Mouse (Mus musculus) lung, embryonic 14.5 days (tissue): Measurements from ENCODE around the gene Kdm2a. TPM values are rescaled to one million over a fixed set of nuclear protein-coding genes. Genes with fewer than 3 reads are reported as not detected.

Source experiments
- ATAC-seq: fragments of 200-750 bp; cut with Nextera tagmentation; 2 replicates; pipeline ENCODE4 v1.8.0; 2017; ENCODE audit warnings: mild to moderate bottlenecking, moderate TSS enrichment, moderate library complexity; ENCODE audit not compliant: insufficient read depth
- DNase-seq: peaks from one replicate; pipeline ENCODE4 v3.0.0-alpha.2; 2015
- H3K27ac ChIP-seq: fragments of 300-500 bp; sonication (generic); 2 replicates; pipeline ENCODE4 v1.5.1; 2014; ENCODE audit warnings: low read depth, mild to moderate bottlenecking, moderate library complexity
- H3K27me3 ChIP-seq: fragments of 300-500 bp; sonication (generic); 2 replicates; pipeline ENCODE4 v1.6.1; 2014; ENCODE audit warnings: low read length, control low read depth; ENCODE audit not compliant: insufficient read depth
- H3K36me3 ChIP-seq: fragments of 300-500 bp; sonication (generic); 2 replicates; pipeline ENCODE4 v1.6.1; 2014; ENCODE audit warnings: control low read depth; ENCODE audit not compliant: insufficient read depth
- H3K4me1 ChIP-seq: fragments of 300-500 bp; sonication (generic); 2 replicates; pipeline ENCODE4 v1.6.1; 2014; ENCODE audit warnings: antibody characterized with exemption, control low read depth; ENCODE audit not compliant: insufficient read depth
- H3K4me2 ChIP-seq: fragments of 300-500 bp; sonication (generic); 2 replicates; pipeline ENCODE4 v1.6.1; 2014; ENCODE audit warnings: mild to moderate bottlenecking
- H3K4me3 ChIP-seq: fragments of 300-500 bp; sonication (generic); 2 replicates; pipeline ENCODE4 v1.5.1; 2014; ENCODE audit warnings: low read depth, low read length
- H3K9ac ChIP-seq: fragments of 300-500 bp; sonication (generic); 2 replicates; pipeline ENCODE4 v1.6.1; 2014
- H3K9me3 ChIP-seq: fragments of 300-500 bp; sonication (generic); 2 replicates; pipeline ENCODE4 v1.6.1; 2016; ENCODE audit warnings: low read depth, low read length, control low read depth
- CTCF ChIP-seq: IDR thresholded peaks from 2 replicates; pipeline ENCODE4 v1.5.1; 2016; ENCODE audit warnings: antibody characterized with exemption, low read depth
- WGBS: fragments of 180-500 bp; shearing (Covaris S2); extraction: QIAGEN DNeasy Blood & Tissue Kit; methylation state at CpG from one replicate; pipeline ENCODE4 v1.1.7; 2014; 5-methylcytosine and 5-hydroxymethylcytosine counted together
- polyA plus RNA-seq: library from polyadenylated mRNA; unstranded; fragments of >200 nt; fragmentation: Nextera tagmentation; extraction: Ambion mirVana; gene quantifications from 2 replicates; pipeline ENCODE4 v1.2.1, GENCODE M21; 2014

Gene Kdm2a
- polyA plus RNA-seq, 1 experiment from 2014 or later = 63.1 TPM

- Histone ChIP-seq H3K27me3 (no peaks in the 10 kb centered on the region), H3K4me1 (no peaks in the 10 kb centered on the region), H3K9ac (no peak overlapping the region), H3K9me3 (no peaks in the 10 kb centered on the region), H3K27ac (no peak overlapping the region), H3K4me2 (no peak overlapping the region), H3K4me3 (no peak overlapping the region), H3K36me3 (no peaks in the 10 kb centered on the region)
- 0% methylated on average over 1 of the region's 1 CpGs for WGBS
- DNase-seq = peak; percentile 83
- peak; percentile 75 for TF ChIP-seq CTCF
- ATAC-seq = no peak; the same call in 1 of the 2 replicates
These were observed 19.1 kb upstream of the Kdm2a start for GRCm38 (mm10) chr19:4417183-4417582.

DNA sequence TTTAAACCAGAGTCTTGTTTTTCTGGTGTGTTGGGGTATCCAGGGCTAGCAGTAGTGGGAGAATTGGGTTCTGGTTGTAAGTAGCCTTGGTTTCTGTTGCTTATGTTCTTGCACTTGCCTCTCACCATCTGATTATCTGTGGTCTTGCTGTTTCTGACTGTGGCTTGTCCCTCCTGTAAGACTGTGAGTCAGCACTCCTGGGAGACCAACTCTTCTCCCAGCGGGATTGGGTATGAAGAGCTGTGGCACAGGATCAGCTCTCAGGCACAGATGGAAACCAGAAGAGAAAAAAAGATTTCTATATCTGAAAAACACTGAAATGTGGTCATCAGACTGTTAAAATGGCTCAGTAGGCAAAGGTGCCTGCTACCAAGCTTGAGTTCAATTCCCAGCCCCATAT lies 16.5 kb upstream of the Kdm2a start:
- H3K9me3 ChIP-seq = no peaks in the 10 kb centered on the region
- 68% methylated on average over 1 of the region's 1 CpGs for WGBS
- DNase-seq = no peak
- TF ChIP-seq CTCF = no peak
- H3K36me3 ChIP-seq = no peaks in the 10 kb centered on the region
- H3K4me1 ChIP-seq = no peaks in the 10 kb centered on the region
- H3K27me3 ChIP-seq = no peaks in the 10 kb centered on the region
- no peak overlapping the region for H3K9ac ChIP-seq
- no peak for ATAC-seq
- H3K27ac ChIP-seq = no peak overlapping the region
- H3K4me3 ChIP-seq = no peak overlapping the region
- no peak overlapping the region for H3K4me2 ChIP-seq

- ATAC-seq (no peak), DNase-seq (no peak)
- no peaks in the 10 kb centered on the region for H3K27me3 ChIP-seq
- no peaks in the 10 kb centered on the region for H3K4me1 ChIP-seq
- no peak overlapping the region for H3K4me2 ChIP-seq
- TF ChIP-seq CTCF = no peak
- no peak overlapping the region for H3K4me3 ChIP-seq
- WGBS = 53% methylated on average over 2 of the region's 2 CpGs
- no peaks in the 10 kb centered on the region for H3K9me3 ChIP-seq
- H3K36me3 ChIP-seq = no peaks in the 10 kb centered on the region
- no peak overlapping the region for H3K9ac ChIP-seq
- H3K27ac ChIP-seq = no peak overlapping the region
These were observed 11.0 kb upstream of the Kdm2a start for GRCm38 (mm10) chr19:4409062-4409461.

GRCm38 (mm10) chr19:4404840-4405239 lies 6.8 kb upstream of the Kdm2a start:
- no peak for TF ChIP-seq CTCF
- Histone ChIP-seq H3K9me3 (no peaks in the 10 kb centered on the region), H3K4me1 (no peaks in the 10 kb centered on the region), H3K4me2 (no peak overlapping the region), H3K9ac (no peak overlapping the region), H3K27me3 (no peaks in the 10 kb centered on the region), H3K27ac (no peak overlapping the region), H3K36me3 (no peaks in the 10 kb centered on the region), H3K4me3 (no peak overlapping the region)
- no peak for DNase-seq
- WGBS = 88% methylated on average over 2 of the region's 2 CpGs
- ATAC-seq = no peak

- DNase-seq (no peak), ATAC-seq (no peak)
- Histone ChIP-seq H3K36me3 (no peaks in the 10 kb centered on the region), H3K4me1 (0 out of 2 replicates have a peak, but pooled peaks cover 2% of the 10 kb centered on the region), H3K9ac (peak overlapping the region; percentile 73; the same call in 1 of the 2 replicates), H3K4me3 (no peak overlapping the region), H3K27me3 (no peaks in the 10 kb centered on the region), H3K27ac (no peak overlapping the region), H3K4me2 (peak overlapping the region; percentile 98; the same call in 1 of the 2 replicates), H3K9me3 (no peaks in the 10 kb centered on the region)
- no peak for TF ChIP-seq CTCF
- WGBS = 64% methylated on average over 4 of the region's 4 CpGs
These were observed 874 bp upstream of the Kdm2a start for GRCm38 (mm10) chr19:4398959-4399358.

DNA sequence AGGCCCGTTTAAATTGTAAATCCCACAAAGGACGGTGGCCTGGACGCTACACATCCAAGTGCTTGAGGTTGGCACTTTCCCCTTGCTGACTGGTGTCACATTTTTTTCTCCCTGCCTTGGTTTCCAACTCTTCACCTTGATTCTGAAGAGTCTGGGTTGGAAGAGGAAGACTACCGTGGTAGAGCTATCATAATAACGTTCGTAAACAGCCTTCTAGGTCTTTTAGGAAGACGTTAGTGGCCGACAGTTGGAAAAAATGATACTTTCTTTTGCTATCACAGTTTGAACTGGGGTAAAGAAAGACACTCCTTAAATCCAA lies 504 bp upstream of the Kdm2a start:
- ATAC-seq = no peak

GRCm38 (mm10) chr19:4396998-4397797 lies 887 bp downstream of the Kdm2a start:
- 0% methylated on average over 79 of the region's 90 CpGs for WGBS
- peak; percentile 93 for ATAC-seq
- H3K4me3 ChIP-seq = peak overlapping the region; percentile 100

More for the DNA sequence above, 504 bp upstream of the Kdm2a start:
- Histone ChIP-seq H3K27me3 (no peaks in the 10 kb centered on the region), H3K4me3 (peak overlapping the region; percentile 100), H3K36me3 (0 out of 2 replicates have a peak, but pooled peaks cover 2% of the 10 kb centered on the region), H3K9me3 (no peaks in the 10 kb centered on the region), H3K27ac (peak overlapping the region; percentile 88; the same call in 1 of the 2 replicates), H3K9ac (peak overlapping the region; percentile 73), H3K4me1 (0 out of 2 replicates have a peak, but pooled peaks cover 2% of the 10 kb centered on the region), H3K4me2 (peak overlapping the region; percentile 98)
- TF ChIP-seq CTCF = no peak
- 29% methylated on average over 8 of the region's 8 CpGs for WGBS
- no peak for DNase-seq

More at GRCm38 (mm10) chr19:4396998-4397797, 887 bp downstream of the Kdm2a start:
- peak overlapping the region; percentile 98 for H3K9ac ChIP-seq
- peak overlapping the region; percentile 98 for H3K4me2 ChIP-seq
- H3K4me1 ChIP-seq = 0 out of 2 replicates have a peak, but pooled peaks cover 2% of the 10 kb centered on the region
- no peaks in the 10 kb centered on the region for H3K9me3 ChIP-seq
- peaks cover 10% of the 10 kb centered on the region; the same call in 1 of the 2 replicates for H3K36me3 ChIP-seq
- no peak for TF ChIP-seq CTCF
- peak; percentile 99 for DNase-seq
- H3K27ac ChIP-seq = peak overlapping the region; percentile 92
- no peaks in the 10 kb centered on the region for H3K27me3 ChIP-seq
